Mouse (Mus musculus): ENCODE measurements around the gene Kera. TPM values are rescaled to one million over a fixed set of nuclear protein-coding genes. Genes with fewer than 3 reads are reported as not detected.

Kera gene
- not detected for total RNA-seq (2021)

DNA sequence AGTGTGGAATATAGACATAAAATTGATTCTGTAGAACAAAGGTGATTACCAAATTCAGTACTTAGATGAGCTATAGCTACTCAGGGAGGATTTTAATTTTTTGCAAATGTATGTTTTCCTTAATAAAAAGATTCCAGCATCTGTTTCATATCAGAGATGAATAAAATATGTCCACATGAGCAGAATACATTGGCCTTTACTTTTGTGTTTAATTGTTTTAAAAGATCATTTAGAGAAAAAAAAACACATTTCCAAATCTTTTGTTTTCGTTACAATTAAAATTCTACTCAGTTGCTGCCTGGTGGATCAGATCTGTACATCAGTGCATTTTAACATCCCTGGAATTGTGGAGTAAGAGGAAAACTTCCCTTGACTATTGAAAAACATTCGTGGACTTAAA lies at the start of gene Kera:
Kera (plus strand) TSS at position 301 of the 400 bp plus-strand sequence.
- intact Hi-C loops (cut with DNase I): no loop called here
- no peak for DNase-seq (ENCODE audit: low spot score)

- intact Hi-C loops (cut with DNase I): no loop called here
- DNase-seq (ENCODE audit: low spot score): no peak
Measured at GRCm38 (mm10) chr10:97564957-97565856, 41.5 kb upstream of the Kera start, which contains the start of gene Lum. Gene Lum (plus strand): TSS chr10:97565128.

DNA sequence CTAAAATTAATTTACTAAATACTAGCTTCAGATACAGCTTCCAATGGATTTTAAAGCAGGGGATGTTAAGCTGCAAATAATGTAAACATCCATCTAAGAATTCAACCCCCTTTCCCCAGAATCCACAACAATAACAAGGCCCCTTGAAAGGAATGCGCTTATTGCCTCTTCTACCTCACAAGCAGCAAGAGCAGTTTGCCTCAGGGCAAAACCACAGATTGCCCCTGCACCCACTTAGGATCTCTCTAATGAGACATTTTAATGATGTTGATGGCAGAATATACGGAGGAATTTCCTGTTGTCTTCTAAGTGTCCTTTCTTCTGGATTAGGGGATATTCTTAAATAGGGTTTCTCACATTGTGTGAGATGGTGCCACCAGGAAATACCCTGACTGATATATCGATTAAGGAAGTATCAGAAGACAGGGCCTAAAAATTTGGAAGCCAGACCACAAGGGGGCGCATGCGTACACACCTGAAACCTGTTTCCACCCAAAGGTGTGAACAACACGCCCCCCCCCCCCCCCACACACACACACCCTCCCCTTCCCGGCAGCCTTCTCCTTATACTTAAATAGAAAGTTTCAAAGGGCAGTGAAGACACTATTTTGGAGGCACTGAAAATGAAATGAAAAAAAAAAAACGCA lies 39.1 kb upstream of the Kera start:
- intact Hi-C loops (cut with DNase I): no loop called here
- no peak for DNase-seq (ENCODE audit: low spot score)

DNA sequence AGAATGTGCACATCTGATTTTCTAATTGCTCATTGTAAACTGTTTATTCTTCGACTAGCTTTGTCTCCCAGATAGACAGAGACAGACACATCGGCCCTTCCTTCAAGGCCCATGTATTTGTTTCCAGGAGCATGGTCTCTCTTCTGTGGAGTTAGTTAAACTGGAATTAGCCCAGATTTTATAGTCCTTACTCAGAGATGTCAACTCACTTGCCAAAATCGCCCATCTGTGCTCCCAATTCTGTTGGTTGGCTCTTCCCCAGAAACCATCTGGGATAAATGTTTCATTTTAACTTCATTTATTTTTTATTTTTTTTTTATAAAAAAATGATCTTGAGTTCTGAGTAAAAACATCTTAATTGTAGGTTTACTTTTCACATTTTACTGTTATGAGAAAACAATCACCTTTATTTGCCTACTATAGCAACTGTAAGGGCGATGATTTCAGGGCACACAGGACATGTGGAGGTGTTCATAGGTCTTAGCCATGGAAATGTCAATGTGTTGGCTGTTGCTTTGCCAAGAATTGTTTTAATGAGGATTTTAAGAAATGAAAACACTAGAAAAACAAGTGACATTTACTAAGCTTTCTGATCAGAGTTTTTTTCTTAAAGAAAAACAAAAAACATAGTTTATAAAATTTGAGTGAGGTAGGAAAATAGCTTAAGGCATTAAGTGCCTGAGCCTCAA lies 24.0 kb upstream of the Kera start:
- intact Hi-C loops (cut with DNase I): no loop called here
- DNase-seq (ENCODE audit: low spot score): no peak

GRCm38 (mm10) chr10:97584176-97584575 lies 22.5 kb upstream of the Kera start:
- intact Hi-C loops (cut with DNase I): no loop called here
- DNase-seq (ENCODE audit: low spot score): no peak

GRCm38 (mm10) chr10:97587159-97587558 lies 19.5 kb upstream of the Kera start:
- intact Hi-C loops (cut with DNase I): no loop called here
- DNase-seq (ENCODE audit: low spot score): peak; percentile 19

DNA sequence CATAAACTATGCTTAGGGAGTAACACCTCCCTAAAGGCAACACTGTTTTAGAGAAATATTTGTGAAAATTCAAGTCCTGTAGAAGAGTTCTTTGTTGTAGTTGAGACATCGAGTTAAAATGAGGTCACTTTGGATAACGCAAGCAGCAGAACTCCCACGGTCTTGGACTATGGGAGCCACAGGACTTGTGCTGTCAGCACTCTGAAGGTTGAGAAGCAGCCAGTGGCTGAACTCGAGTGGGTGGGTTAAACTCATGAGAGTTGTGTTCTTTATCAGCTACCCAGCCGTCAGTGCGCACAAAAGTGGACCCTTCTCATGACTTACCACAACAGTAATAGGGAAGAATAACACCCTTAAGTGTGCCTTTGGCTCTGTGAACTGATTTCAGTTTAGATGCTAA lies 17.1 kb upstream of the Kera start:
- peak; percentile 58 for DNase-seq (ENCODE audit: low spot score)
- intact Hi-C loops (cut with DNase I): no loop called here

DNA sequence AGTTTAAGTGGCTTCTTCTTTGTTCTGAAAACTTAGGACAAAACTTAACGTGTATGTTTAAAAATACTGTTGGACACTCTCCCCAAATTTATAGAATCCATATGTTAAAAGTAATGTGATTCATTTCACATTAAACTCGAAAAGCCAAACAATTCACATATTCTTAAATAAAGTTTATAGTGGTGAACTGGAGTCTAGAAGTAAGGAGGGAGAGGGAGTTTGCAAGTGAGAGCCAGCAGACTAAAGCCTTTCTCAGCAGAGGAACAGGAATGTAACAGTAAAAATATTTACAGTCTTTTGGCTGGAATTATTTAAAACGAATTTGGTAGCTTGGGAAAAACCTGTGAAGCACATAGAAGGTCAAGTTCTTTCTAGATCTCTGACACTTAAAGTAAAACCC lies 15.6 kb upstream of the Kera start:
- no peak for DNase-seq (ENCODE audit: low spot score)
- intact Hi-C loops (cut with DNase I): loop anchor here (5.0 kb wide), 2 partner anchors 56 to 76 kb away; no protein-coding TSS in a partner anchor

- intact Hi-C loops (cut with DNase I): loop anchor here (5.0 kb wide), 2 partner anchors 56 to 76 kb away; no protein-coding TSS in a partner anchor
Measured at GRCm38 (mm10) chr10:97591685-97592084, 15.0 kb upstream of the Kera start.

GRCm38 (mm10) chr10:97595680-97596079 lies 11.0 kb upstream of the Kera start:
- no peak for DNase-seq (ENCODE audit: low spot score)
- intact Hi-C loops (cut with DNase I): no loop called here

More at GRCm38 (mm10) chr10:97591685-97592084, 15.0 kb upstream of the Kera start:
- no peak for DNase-seq (ENCODE audit: low spot score)

- intact Hi-C loops (cut with DNase I): no loop called here
- DNase-seq (ENCODE audit: low spot score): no peak
Measured at GRCm38 (mm10) chr10:97601744-97602143, 4.9 kb upstream of the Kera start.

DNA sequence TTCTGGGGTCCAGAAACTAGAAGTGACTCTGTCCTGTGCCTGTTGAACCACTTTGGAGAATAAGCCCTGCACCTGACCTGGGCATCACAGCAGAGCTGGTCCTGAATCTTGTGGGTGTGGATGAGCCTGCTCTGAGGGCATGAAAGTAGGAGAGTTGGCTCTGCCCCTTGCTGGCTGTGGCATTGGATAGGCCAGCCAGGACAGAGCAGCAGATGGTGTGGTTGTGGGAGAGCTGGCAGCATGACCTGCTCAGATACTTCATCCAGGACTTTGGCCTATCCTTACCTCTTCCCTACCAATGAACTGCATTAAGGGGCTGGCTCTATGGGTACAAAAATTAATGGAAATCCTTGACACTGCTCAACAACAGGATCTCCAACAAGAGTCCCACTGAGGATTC lies 3.4 kb upstream of the Kera start:
- no peak for DNase-seq (ENCODE audit: low spot score)
- intact Hi-C loops (cut with DNase I): no loop called here

DNA sequence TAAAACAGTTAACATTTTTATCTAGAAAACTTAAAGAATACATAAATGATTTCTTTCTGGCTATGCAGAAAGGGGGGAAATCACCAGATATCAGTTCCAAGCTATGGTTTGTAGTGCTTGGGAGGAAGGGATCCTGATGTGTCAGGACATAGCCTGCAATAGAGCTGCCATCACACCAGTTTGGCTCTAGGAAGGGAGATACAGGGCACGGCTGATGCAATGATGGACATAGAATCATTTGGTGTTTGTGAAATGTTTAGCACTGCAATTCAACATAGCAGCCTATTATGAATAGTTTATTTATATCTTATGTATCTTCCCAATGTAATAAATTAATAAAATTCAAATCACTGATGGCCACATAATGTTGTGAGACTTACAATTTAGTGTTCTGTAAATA lies 15.6 kb downstream of the Kera start:
- intact Hi-C loops (cut with DNase I): no loop called here
- DNase-seq (ENCODE audit: low spot score): no peak

- intact Hi-C loops (cut with DNase I): no loop called here
- no peak for DNase-seq (ENCODE audit: low spot score)
Measured at GRCm38 (mm10) chr10:97624381-97624780, 17.7 kb downstream of the Kera start.

DNA sequence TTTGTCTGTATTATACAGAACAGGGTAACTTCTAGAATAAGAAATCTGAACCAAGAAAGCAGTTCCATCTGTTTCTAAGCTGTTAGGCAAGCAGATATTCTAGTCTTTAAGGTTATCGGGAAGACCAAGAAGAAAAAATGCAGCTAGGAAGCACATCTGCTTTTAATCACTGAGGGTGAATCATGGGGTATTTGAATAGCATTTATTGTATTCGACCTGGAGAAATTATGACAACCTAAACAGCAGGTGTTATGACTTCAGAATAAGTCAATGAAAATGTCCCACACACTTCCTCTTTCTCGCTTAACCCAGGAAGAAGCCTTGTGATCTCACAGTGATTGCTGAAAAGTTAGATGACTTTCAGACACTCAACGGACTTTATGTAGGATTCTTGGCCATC lies 18.4 kb downstream of the Kera start:
- intact Hi-C loops (cut with DNase I): no loop called here
- no peak for DNase-seq (ENCODE audit: low spot score)

GRCm38 (mm10) chr10:97626543-97626942 lies 19.9 kb downstream of the Kera start:
- no peak for DNase-seq (ENCODE audit: low spot score)
- intact Hi-C loops (cut with DNase I): no loop called here

DNA sequence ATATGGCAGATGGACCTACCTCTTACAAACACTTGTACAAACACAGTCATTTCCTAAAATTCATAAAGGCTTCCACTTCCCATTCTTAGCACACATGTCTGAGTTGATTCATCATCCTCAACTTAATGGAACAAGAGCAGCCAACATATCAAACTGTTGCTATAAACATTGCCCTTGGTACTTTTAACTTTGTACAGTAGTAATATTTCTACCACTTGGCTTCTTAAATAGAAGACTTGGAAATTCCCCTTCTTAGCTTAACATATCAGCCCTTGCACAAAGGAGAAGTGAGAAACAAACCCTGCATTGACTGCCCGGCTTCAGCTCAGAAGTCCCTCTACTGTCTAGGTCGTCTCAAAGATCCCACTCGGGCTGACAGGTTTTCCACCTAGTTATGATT lies 24.4 kb downstream of the Kera start:
- no peak for DNase-seq (ENCODE audit: low spot score)
- intact Hi-C loops (cut with DNase I): no loop called here

DNA sequence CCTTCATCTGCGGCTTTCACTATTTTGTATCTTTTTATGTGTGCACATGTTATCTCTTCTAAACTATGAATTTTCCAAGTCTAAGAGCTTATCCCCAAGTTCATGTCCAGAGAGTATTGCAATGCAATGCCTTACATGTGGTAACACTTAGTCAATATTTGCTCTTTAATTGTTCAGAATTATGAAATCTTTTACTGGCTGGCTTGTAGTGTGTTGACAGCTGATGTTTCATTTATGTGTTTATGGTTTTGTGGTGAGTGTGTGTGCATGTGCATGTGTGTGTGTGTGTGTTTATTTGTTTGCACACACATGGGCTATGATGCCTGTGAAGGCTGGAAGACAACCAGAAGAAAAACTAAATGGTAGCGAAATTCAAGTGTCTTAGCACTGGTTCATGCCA lies 35.2 kb downstream of the Kera start:
- no peak for DNase-seq (ENCODE audit: low spot score)
- intact Hi-C loops (cut with DNase I): no loop called here

GRCm38 (mm10) chr10:97643768-97644167 lies 37.1 kb downstream of the Kera start, which contains the start of gene Epyc:
Gene Epyc (plus strand): TSS chr10:97644068.
- intact Hi-C loops (cut with DNase I): no loop called here
- DNase-seq (ENCODE audit: low spot score): no peak

- intact Hi-C loops (cut with DNase I): no loop called here
- no peak for DNase-seq (ENCODE audit: low spot score)
Measured at GRCm38 (mm10) chr10:97650334-97650733, 43.7 kb downstream of the Kera start.

GRCm38 (mm10) chr10:97659489-97659888 lies 52.8 kb downstream of the Kera start:
- intact Hi-C loops (cut with DNase I): no loop called here
- no peak for DNase-seq (ENCODE audit: low spot score)
